Mouse (Mus musculus): ENCODE results near the gene Abhd15.

DNA sequence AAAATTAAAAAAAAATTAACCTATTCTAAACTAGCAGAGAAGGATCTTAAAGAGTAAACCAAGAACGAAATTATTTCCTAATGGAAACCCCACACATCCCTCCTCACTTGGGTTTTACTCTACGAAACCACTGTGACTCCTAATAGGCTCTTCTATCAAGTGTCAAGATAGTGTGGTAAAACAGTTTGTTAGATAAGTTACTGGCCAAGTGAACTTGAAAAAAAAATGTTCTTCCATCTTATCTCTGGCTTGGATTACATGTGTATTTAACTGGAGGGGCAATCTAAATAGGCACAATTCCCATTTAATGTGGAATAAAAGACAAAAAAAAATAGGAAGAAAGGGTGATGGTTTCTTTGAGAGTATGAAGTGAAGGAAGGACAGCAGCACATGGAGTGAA, 15.9 kb downstream of the Abhd15 start:
- TF ChIP-seq CTCF (IDR thresholded peaks at IDR 0.05; ENCODE audit: low read depth, low read length) (no peak), POLR2A (IDR thresholded peaks at IDR 0.05; ENCODE audit: borderline replicate concordance, low read depth, low read length) (no peak)

All from bone marrow macrophage, adult 2 months (primary cell).